Mouse (Mus musculus) gonadal fat pad, adult 2 months (tissue): ENCODE data around the gene Man2b2. TPM values are rescaled to one million over a fixed set of nuclear protein-coding genes. Genes with fewer than 3 reads are reported as not detected.

Experiments
- DNase-seq: peaks from one replicate; pipeline ENCODE4 v3.0.0-alpha.2; 2012; ENCODE audit warnings: low read depth
- polyA plus RNA-seq: library from polyadenylated mRNA; depleted of rRNA; stranded (reverse); fragments of >200 nt; gene quantifications from 2 replicates; pipeline ENCODE4 v1.2.3, GENCODE M21; 2012; rRNA removed

The Man2b2 gene
- polyA plus RNA-seq: 57.1 and 66.0 TPM in 2 replicates

DNA sequence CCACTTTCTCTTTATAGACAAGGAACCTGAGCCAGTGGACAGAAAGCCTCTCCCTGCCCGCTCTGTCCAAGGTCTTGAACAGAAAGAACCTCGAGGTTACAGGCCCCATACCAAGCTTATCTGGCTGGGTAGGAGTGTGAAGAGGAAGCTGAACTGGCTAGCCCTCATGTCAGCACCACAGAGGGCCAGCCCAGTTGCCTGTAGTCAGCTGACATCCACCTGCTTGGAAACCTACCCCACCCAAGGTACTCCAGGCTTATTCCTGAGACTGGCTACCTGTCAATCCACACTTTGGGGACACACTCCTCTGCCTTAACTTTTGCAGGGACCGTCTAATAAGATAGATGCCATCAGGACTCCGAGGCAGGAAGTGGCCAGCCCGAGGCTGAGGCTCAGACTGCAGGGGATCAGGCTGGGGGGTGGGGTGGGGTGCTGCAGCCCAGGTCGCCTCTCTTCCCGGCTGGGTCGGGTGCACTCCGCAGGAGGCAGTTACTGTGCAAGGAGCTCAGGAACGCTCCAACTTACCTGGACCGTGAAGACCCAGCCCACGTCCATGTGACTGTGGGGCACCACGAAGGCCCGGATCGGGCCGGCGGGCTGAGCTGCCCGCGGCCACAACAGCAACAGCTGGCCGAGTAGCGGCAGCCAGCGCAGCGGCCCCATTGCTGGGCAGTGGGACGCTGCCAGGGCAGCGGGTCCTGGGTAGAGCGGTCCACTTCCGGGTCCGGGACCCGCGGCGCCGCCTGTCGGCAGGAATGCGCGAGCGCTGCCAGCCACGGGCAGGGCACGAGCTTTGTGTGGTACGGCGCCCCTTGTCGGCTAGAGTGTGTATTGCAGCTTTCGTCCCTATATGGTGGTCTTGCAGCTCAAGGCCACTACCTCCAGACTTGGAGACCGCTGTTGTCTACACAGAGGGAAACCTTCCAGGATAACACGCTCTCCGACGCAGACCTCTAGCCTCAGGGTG, at the start of gene Man2b2:
Man2b2 (minus strand) TSS at position 741 of the 967 bp plus-strand sequence.
- DNase-seq: no peak

- no peak for DNase-seq
These were observed 48.3 kb upstream of the Man2b2 start for GRCm38 (mm10) chr5:36878801-36879200.

DNA sequence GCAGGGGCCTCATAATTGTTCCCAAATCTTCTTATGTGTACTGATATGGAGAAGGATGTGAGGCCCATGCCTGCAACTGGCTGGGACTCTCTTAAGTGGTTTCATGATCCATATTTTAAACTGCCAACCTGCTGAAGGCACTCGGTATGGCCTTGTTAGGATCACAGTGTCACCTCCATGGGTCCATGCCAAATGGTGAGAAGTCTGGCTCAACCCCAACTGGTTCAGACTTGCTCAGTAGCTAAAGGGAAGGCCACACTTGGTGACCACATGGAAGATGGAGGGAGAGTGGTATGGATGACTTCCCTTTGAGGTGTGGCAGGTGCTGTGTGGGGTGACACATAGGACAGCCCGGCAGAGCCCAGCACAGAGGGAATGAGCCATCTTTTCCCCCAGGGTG, 47.2 kb upstream of the Man2b2 start:
- no peak for DNase-seq

DNA sequence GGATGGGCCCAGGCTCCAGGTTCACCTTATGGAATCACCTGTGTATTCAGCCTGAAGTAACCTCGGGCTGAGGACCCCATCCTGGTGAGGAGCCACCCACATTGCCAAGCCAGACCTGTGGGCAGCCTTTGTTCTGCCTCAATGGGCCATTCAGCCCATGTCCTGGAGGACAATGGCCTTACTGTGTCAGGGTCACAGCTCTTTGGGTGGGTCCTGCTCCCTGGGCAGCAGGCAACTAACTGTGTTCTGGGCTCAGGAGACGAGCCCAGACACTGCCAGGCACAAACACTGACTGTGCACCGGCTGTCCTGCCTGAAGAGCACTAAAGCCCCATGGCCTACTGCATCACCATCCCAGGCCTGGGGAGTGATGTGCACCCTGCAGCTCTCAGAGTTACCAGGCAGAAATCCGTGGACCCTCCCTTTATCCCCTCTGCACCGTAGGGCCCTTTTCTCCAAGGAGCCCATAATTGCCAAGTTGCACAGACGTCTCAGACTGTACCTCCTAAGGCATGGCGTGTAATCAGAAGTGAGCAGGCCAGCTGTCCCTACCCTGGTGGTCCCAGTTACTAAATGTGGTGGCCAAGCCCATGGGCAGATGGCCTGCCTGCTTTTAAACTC, 46.4 kb upstream of the Man2b2 start:
- DNase-seq: no peak

- DNase-seq: no peak
These were observed 45.5 kb upstream of the Man2b2 start for GRCm38 (mm10) chr5:36875956-36876355.

DNA sequence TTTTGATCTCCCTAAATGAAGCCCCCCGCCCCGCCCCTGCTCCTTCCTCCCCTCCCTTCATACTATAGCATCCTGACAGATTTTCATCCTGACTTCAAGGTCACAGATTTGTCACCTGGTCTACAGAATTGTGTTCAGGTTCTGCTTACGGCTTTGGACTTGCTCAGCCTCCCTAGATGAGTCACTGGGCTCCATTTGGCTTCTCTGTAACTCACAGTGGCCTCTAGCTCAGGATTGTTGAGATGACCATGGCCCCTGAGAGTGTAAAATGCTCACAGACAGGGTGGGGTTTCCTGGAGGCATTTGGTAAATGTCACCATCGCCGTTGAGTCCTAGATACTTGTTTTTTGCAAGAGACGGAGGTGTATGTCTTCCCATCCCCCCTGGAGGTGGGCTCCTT, 40.5 kb upstream of the Man2b2 start:
- DNase-seq: no peak

- no peak for DNase-seq
These were observed 39.3 kb upstream of the Man2b2 start for GRCm38 (mm10) chr5:36869578-36870236.

GRCm38 (mm10) chr5:36869186-36869577, 38.7 kb upstream of the Man2b2 start:
- no peak for DNase-seq

GRCm38 (mm10) chr5:36868266-36869090, 38.0 kb upstream of the Man2b2 start, which contains the start of gene Ppp2r2c:
Ppp2r2c (plus strand) TSS chr5:36868513.
- DNase-seq: no peak

DNA sequence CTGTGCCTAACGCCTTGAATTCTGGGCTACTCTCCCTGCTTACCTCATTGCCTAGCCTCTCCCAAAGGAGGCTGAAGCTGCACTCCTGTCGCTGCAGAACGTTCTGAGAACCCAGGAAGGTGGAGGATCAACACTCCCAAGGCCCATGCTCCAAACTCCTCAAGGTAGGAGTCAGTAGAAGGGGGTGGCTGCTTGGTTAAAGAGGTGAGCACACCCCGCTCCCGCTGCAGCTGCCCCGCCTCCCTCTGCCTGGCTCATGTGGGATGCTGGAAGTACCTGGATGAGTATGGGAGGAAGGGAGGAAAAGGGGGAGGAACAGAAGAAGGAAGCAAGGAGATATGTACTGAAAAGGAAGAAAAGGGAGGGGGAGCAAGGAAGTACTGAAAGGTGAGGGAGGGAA, 37.1 kb upstream of the Man2b2 start:
- DNase-seq: no peak

DNA sequence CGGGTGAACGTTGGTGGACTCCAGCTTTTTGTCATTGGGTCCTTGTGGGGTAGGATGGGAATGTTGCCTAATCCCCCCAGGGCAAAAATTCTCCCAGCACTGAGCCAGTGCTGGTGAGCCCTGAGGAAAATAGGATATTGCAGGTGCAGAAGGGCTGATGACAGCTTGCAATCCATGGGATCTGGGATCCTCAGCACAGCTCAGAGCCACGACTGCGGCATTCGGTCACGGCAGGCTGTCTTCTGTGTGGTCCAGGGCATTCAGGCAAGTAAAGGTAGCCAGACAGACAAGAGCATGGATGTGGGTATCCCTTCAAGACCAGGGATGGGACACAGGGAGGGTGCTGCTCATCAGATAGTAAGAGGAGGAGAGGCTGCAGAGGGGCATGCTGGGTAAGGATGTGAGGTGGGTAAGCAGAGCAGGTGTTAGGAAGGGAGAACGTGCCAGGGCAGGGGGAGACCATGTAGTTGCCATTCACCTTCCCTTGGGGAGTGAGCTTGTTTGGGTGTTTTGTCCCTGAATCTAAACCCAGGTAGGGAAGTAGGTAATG, 36.3 kb upstream of the Man2b2 start:
- no peak for DNase-seq

GRCm38 (mm10) chr5:36861084-36861483, 30.6 kb upstream of the Man2b2 start:
- no peak for DNase-seq

DNA sequence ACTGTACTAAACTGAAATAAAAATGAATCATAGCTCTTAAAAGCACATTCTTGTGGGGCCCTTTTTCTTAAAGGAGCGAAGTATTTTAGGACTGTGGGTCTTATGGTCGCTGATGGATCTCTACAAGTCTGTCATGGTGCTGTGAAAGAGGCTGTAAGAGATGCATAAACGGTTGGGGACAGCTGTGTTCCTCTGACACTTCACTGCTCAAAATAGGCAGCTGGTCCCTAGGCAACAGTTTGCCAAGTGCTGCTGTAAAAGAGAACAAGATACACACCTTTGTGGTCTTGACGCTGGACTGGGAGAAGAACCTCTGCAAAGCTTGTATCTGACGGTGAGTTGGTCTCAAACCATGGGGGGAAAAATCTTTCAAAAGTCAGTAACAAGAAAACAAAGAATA, 27.1 kb upstream of the Man2b2 start:
- DNase-seq: no peak

GRCm38 (mm10) chr5:36856529-36856928, 26.1 kb upstream of the Man2b2 start:
- DNase-seq: no peak

GRCm38 (mm10) chr5:36855180-36855579, 24.7 kb upstream of the Man2b2 start:
- no peak for DNase-seq

GRCm38 (mm10) chr5:36851572-36851971, 21.1 kb upstream of the Man2b2 start:
- DNase-seq: no peak

- no peak for DNase-seq
These were observed 14.0 kb upstream of the Man2b2 start for GRCm38 (mm10) chr5:36844490-36844889.

DNA sequence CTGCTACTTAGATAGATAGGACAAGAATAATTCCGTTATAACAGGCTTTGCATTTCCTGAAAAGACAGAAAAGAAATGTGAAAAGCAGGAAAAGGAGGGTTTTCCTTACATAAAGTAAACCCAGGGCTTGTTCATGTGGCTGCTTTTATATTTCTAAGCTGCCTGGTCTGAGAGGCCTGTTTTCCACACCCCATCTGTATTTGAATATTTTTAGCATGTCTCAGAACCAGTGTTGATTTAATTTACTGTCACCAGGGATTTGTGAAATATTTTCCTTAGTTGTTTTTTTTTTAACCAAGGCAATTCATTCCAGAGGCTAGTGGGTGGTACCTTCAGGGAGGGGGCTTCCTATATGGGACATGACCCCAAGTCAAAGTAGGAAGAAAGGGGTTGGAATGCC, 11.2 kb upstream of the Man2b2 start:
- DNase-seq: no peak

- no peak for DNase-seq
These were observed 9.6 kb upstream of the Man2b2 start for GRCm38 (mm10) chr5:36840092-36840491.

GRCm38 (mm10) chr5:36839602-36840001, 9.1 kb upstream of the Man2b2 start:
- no peak for DNase-seq

DNA sequence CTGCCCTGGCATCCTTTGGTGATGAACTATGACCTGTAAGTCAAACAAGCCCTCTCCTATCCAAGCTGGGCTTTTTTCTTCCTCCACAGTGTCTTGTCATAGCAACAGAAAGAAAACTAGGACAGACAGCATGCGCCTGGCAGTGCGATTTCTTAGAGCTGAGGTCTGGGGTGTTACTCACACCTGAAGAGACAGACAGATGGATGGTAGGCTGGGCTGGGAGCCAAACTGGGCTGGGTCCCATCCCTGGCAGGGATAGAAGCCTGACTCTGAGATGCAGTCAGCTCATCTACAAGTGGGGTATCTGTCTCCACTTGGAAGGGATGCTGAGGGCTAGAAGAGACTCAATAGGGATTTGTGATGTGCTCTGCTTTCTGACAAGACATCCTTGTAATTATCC, 8.6 kb upstream of the Man2b2 start:
- DNase-seq: no peak
